Comparison of ENCODE assay signal across 8 mouse cellular contexts in the genomic region with DNA sequence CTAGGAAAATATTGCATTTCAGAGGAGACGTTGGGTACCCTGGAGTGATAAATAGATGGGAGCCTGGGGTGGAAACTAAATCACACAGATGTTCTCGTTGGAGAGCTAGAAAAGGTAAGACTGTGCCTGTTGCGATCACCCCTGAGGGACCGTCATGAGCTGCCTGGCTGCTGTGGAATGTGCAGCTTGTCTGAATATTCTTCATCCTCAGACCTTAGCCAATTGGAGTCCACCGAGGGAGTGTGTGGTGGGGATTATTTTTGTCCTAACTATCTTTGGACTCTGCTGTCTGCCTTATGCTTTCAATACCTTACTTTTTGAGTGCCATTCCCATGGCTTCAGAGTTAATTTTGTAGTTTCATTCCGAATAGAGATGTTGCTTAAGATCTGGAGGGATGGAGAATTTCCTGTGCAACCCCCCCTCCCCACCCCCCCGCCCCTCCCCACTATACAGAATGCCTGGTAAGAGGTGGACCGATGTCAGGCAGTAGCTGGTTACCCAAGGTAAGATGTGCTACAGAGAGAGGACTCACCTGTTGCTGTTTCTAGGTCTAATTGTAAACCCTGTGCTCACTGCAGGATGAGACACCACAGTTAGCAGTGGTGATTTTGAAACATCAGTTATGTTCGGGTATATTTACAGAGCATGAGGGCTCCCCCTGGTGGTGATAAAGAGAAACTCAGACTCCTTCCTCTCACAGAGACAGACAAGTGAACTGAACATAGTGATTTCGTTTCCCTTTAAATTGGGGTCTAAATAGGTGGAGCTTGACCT. TPM values are rescaled to one million over a fixed set of nuclear protein-coding genes. Genes with fewer than 3 reads are reported as not detected.
DNase-seq lines count a peak whose midpoint lies in the region; ATAC-seq and TF ChIP-seq lines count a peak whose summit lies in the region.

No protein-coding gene starts in this region.

- H3K27ac ChIP-seq in cortical plate, adult 2 months (ENCODE audit: insufficient read depth, low read length): no peak overlapping the region
- no peak overlapping the region for H3K27ac ChIP-seq in left cerebral cortex, adult 2 months

- peaks cover 1% of the 10 kb centered on the region; the same call in 1 of the 2 replicates for H3K4me1 ChIP-seq in cortical plate, adult 2 months (ENCODE audit: control insufficient read depth, insufficient read depth, low read length)

- H3K4me3 ChIP-seq in cortical plate, adult 2 months (ENCODE audit: insufficient read depth, low read length): no peak overlapping the region
- no peak overlapping the region for H3K4me3 ChIP-seq in left cerebral cortex, adult 2 months

- intact Hi-C loops in left cerebral cortex, adult 2 months (cut with DNase I): loop anchor here (1.0 to 10.0 kb wide), 3 partner anchors 29 to 653 kb away; no protein-coding TSS in a partner anchor

- DNase-seq in 3134 (ENCODE audit: extremely low read depth, insufficient read length, low spot score) (peak; percentile 20), ZHBTc4 (ENCODE audit: low read depth, low spot score) (peak; percentile 79)
- DNase-seq in gastrocnemius, postnatal 10 days: peak; percentile 41
- DNase-seq in induced T-regulatory cell, adult 2 months (ENCODE audit: low read depth): peak; percentile 84
- DNase-seq in left cerebral cortex, adult 2 months (ENCODE audit: extremely low spot score in 1 of 2, low spot score in 2 of 2): peak; percentile 53 to 65
- DNase-seq in right cerebral cortex, postnatal 36 days (ENCODE audit: low spot score in 2 of 2): peak; percentile 47 to 78

- TF ChIP-seq POLR2A in cortical plate, adult 2 months (IDR thresholded peaks at IDR 0.05; ENCODE audit: extremely low read depth, insufficient read depth, low read length): peak; percentile 42; the same call in 1 of the 2 replicates

- TF ChIP-seq CTCF in cortical plate, adult 2 months (IDR thresholded peaks at IDR 0.05; ENCODE audit: extremely low read depth, insufficient read depth, low read length): peak; percentile 63
- peak; percentile 89 for TF ChIP-seq CTCF in left cerebral cortex, adult 2 months (IDR thresholded peaks at IDR 0.05)

- peak; percentile 98 for ATAC-seq in megakaryocyte progenitor cell, adult 5-6 weeks (replicated peaks; ENCODE audit: poor library complexity)

RNA-seq across cellular contexts. Expression of a gene that starts 15.0 kb away (rescaled TPM):
- 27.9 and 28.5 TPM in 2 replicates for polyA plus RNA-seq in cortical plate, adult 2 months (2012; rRNA removed)
- total RNA-seq in gastrocnemius, postnatal 10 days (2021): 10 to 100 TPM; 25.0 to 25.4 TPM
- 10 to 100 TPM; 38.0 to 42.6 TPM for total RNA-seq in left cerebral cortex, adult 2 months (2021)
- 74.9 and 77.0 TPM in 2 replicates for total RNA-seq in megakaryocyte progenitor cell, adult 5-6 weeks (2015)
- 55.8 and 63.2 TPM in 2 replicates for total RNA-seq in megakaryocyte progenitor cell, adult 5-6 weeks (2017)

RNA-seq across cellular contexts. Expression of a gene that starts 45.0 kb away (rescaled TPM):
- 1.0 and 1.3 TPM in 2 replicates for polyA plus RNA-seq in cortical plate, adult 2 months (2012; rRNA removed)
- under 1 TPM; 0.31 to 0.65 TPM for total RNA-seq in gastrocnemius, postnatal 10 days (2021)
- total RNA-seq in left cerebral cortex, adult 2 months (2021): 1 to 10 TPM in 1 of 2 experiments, under 1 TPM in 1; 0.97 to 2.2 TPM
- 490 and 618 TPM in 2 replicates for total RNA-seq in megakaryocyte progenitor cell, adult 5-6 weeks (2015)
- 424 and 503 TPM in 2 replicates for total RNA-seq in megakaryocyte progenitor cell, adult 5-6 weeks (2017)

Comparison
In these comparisons a context has a peak if more than half of its experiments do, and no peak if none do; other contexts are left out.
1. DNase-seq: peak in every context shown above with its lines; median percentile 84 in induced T-regulatory cell, adult 2 months; 79 in ZHBTc4; 62 in right cerebral cortex, postnatal 36 days; 59 in left cerebral cortex, adult 2 months; 41 in gastrocnemius, postnatal 10 days; 20 in 3134.
2. RNA of a gene that starts 45.0 kb away (total RNA-seq): 424 to 618 TPM in megakaryocyte progenitor cell, adult 5-6 weeks; 0.97 to 2.2 TPM in left cerebral cortex, adult 2 months and 0.31 to 0.65 TPM in gastrocnemius, postnatal 10 days; every median in the first group is over 100 times any median in the second.